Mouse (Mus musculus) testis, adult 2 months (tissue): ENCODE data around the gene Olfr1204. TPM values are rescaled to one million over a fixed set of nuclear protein-coding genes. Genes with fewer than 3 reads are reported as not detected.

Experiments used
- H3K27ac ChIP-seq: fragments of 200-500 bp; 2 replicates; pipeline ENCODE4 v1.5.1; 2012; ENCODE audit warnings: low read depth, low read length; ENCODE audit not compliant: control insufficient read depth, insufficient read depth
- H3K27me3 ChIP-seq: fragments of 200-500 bp; 2 replicates; pipeline ENCODE4 v1.6.1; 2012; ENCODE audit warnings: mild to moderate bottlenecking, low read length, moderate library complexity; ENCODE audit not compliant: control insufficient read depth, insufficient read depth
- H3K36me3 ChIP-seq: fragments of 200-500 bp; 2 replicates; pipeline ENCODE4 v1.6.1; 2012; ENCODE audit warnings: mild to moderate bottlenecking, low read length; ENCODE audit not compliant: control insufficient read depth, insufficient read depth
- H3K4me1 ChIP-seq: fragments of 200-500 bp; 2 replicates; pipeline ENCODE4 v1.6.1; 2012; ENCODE audit warnings: low read length; ENCODE audit not compliant: control insufficient read depth, insufficient read depth
- H3K4me3 ChIP-seq: fragments of 200-500 bp; 2 replicates; pipeline ENCODE4 v1.5.1; 2012; ENCODE audit warnings: low read depth, mild to moderate bottlenecking, low read length, moderate library complexity, mixed read lengths; ENCODE audit not compliant: control insufficient read depth
- CTCF ChIP-seq: fragments of 200-500 bp; IDR thresholded peaks from 2 replicates; pipeline ENCODE4 v1.5.1; 2012; ENCODE audit warnings: low read depth, mild to moderate bottlenecking, inconsistent platforms, low read length, moderate library complexity; ENCODE audit not compliant: control insufficient read depth, insufficient read depth, insufficient replicate concordance
- POLR2A ChIP-seq: fragments of 200-500 bp; IDR thresholded peaks from 2 replicates; pipeline ENCODE4 v1.6.1; 2012; ENCODE audit warnings: low read depth, mild to moderate bottlenecking, inconsistent platforms, low read length, moderate library complexity; ENCODE audit not compliant: control insufficient read depth
- polyA plus RNA-seq: library from polyadenylated mRNA; depleted of rRNA; stranded (reverse); fragments of >200 nt; gene quantifications from 2 replicates; pipeline ENCODE4 v1.2.3, GENCODE M21; 2012; rRNA removed

Olfr1204 gene
- polyA plus RNA-seq, result not detected in 2 replicates

DNA sequence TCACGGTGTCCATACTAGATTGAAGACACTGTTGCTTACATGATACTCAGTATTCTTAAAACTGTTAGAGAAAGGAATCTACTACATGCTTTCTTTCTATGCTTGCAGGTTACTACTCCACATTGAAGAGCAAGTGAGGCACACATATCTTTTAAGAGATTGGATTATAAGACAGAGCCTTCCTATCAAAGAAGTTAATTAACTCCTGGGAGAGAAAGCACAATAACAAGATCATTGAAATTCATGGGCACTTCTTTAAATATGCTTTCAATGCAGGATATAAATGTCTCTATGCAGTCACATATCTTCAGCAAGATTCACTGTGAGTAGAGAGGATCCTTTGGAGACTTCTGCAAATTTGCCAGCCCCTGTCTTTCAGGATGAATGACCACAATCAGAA lies at the start of gene Olfr1204:
Gene Olfr1204 (plus strand): TSS at position 301 of the 400 bp plus-strand sequence.
- Histone ChIP-seq H3K4me1 (no peaks in the 10 kb centered on the region), H3K27me3 (no peaks in the 10 kb centered on the region), H3K27ac (no peak within 1 kb of the TSS), H3K36me3 (no peaks in the 10 kb centered on the region), H3K4me3 (no peak within 1 kb of the TSS)
- TF ChIP-seq CTCF (no peak), POLR2A (no peak)

DNA sequence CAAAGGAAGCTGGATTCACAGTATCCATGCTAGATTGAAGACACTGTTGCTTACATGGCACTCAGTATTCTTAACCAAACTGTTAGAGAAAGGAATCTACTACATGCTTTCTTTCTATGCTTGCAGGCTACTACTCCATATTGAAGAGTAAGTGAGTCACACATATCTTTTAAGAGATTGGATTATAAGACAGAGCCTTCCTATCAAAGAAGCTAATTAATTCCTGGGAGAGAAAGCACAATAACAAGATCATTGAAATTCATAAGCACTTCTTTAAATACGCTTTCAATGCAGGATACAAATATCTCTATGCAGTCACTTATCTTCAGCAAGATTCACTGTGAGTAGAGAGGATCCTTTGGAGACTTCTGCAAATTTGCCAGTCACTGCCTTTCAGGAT lies 34.9 kb upstream of the Olfr1204 start, which contains the start of gene Olfr1202:
Gene Olfr1202 (plus strand): TSS at position 301 of the 400 bp plus-strand sequence.
- no peaks in the 10 kb centered on the region for H3K4me1 ChIP-seq

DNA sequence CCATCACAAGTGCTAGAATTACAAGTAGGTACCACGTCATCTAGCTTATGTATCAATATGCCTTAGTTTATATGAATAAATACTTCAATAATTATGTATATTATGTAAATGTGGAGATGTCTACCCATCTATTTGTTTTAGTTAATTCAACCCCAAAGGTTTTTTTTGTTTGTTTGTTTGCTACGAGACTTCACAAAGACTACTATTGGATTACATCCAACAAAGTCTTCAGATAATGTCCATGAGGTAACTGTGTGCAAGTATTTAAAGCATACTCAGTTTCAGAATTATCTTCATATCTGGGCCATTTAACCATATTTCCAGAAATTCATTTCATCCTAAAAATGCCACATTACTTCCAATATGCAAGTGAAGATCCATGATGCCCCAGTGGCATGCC lies 19.7 kb upstream of the Olfr1204 start, which contains the start of gene Olfr1205:
Gene Olfr1205 (plus strand): TSS at position 301 of the 400 bp plus-strand sequence.
- TF ChIP-seq POLR2A (no peak), CTCF (no peak)
- H3K27ac ChIP-seq, result no peak within 1 kb of the TSS
- H3K4me1 ChIP-seq, result no peaks in the 10 kb centered on the region
- H3K36me3 ChIP-seq, result no peaks in the 10 kb centered on the region
- no peak within 1 kb of the TSS for H3K4me3 ChIP-seq
- no peaks in the 10 kb centered on the region for H3K27me3 ChIP-seq

More for the DNA sequence above, 34.9 kb upstream of the Olfr1204 start, which contains the start of gene Olfr1202:
- Histone ChIP-seq H3K36me3 (no peaks in the 10 kb centered on the region), H3K27ac (no peak within 1 kb of the TSS), H3K4me3 (no peak within 1 kb of the TSS), H3K27me3 (no peaks in the 10 kb centered on the region)
- TF ChIP-seq CTCF, result no peak
- no peak for TF ChIP-seq POLR2A

DNA sequence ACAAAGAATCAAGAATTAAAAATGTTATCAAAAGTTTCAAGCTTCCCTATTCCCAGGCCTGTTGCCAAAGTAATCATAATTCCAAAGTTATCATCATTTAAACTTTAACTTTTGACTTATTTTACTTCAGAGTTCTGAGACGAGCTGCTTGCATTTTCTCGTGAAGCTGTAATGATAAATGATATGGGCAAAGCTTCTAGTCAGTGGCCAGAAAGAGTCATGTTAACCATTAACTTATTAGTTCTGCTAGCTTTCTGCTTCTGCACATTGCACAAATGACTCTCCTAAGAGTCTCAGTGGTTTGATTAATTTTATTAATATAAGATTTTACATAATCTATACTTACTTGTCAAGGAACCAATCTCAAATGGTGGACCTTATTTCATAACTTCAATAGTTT lies 10.6 kb upstream of the Olfr1204 start:
- Histone ChIP-seq H3K27ac (no peak overlapping the region), H3K4me1 (no peaks in the 10 kb centered on the region), H3K4me3 (no peak overlapping the region), H3K36me3 (no peaks in the 10 kb centered on the region), H3K27me3 (no peaks in the 10 kb centered on the region)
- TF ChIP-seq POLR2A (no peak), CTCF (no peak)

DNA sequence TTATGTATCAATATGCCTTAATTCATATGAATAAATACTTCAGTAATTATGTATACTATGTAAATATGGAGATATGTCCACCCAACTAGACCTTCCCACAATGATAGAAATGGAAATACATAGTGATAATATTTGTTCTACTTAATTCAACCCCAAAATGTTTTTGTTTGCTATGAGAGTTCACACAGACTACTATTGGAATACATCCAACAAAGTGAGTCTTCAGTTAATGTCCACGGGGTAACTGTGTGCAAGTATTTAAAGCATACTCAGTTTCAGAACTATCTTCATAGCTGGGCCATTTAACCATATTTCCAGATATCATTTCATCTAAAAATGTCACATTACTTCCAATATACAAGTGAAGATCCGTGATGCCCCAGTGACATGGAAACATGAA lies 13.8 kb downstream of the Olfr1204 start, which contains the start of gene Olfr1206:
Gene Olfr1206 (plus strand): TSS at position 301 of the 400 bp plus-strand sequence.
- TF ChIP-seq POLR2A (no peak), CTCF (no peak)
- Histone ChIP-seq H3K27ac (no peak within 1 kb of the TSS), H3K36me3 (no peaks in the 10 kb centered on the region), H3K27me3 (no peaks in the 10 kb centered on the region), H3K4me1 (no peaks in the 10 kb centered on the region), H3K4me3 (no peak within 1 kb of the TSS)

DNA sequence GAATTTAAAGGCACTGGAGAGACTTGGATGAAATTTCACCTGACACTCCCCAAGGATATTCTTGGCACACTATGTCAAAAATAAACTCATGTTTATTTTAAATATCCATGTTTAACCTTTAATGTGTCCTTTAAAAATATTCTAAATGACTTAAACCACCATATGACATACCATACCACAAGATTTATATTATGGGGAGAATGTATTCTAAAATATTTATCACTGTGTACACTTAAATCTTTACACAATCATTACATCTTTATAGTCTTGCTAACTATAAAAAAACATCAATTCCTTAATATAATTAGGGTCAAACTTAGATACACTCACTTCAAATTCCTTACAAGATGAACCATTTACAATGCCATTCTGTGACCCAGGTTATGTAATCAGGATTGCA lies 53.1 kb downstream of the Olfr1204 start, which contains the start of gene Olfr1208:
Gene Olfr1208 (minus strand): TSS at position 101 of the 400 bp plus-strand sequence.
- H3K4me1 ChIP-seq, result no peaks in the 10 kb centered on the region
- no peak within 1 kb of the TSS for H3K4me3 ChIP-seq
- TF ChIP-seq CTCF, result no peak
- no peak for TF ChIP-seq POLR2A
- H3K36me3 ChIP-seq, result no peaks in the 10 kb centered on the region
- H3K27ac ChIP-seq, result no peak within 1 kb of the TSS
- H3K27me3 ChIP-seq, result no peaks in the 10 kb centered on the region

Other genes with a start within 250 kb of the Olfr1204 start
- not detected in 2 replicates for gene Olfr1191-ps1, start 208.8 kb upstream of the Olfr1204 start, polyA plus RNA-seq
- gene Olfr1192-ps1, start 200.8 kb upstream of the Olfr1204 start, polyA plus RNA-seq, result 0.06 TPM in 1 of 2 replicates, not detected in the other
- not detected in 2 replicates for gene Olfr1193, start 173.7 kb upstream of the Olfr1204 start, polyA plus RNA-seq
- gene Olfr1195, start 160.1 kb upstream of the Olfr1204 start, polyA plus RNA-seq, result not detected in 2 replicates
- gene Olfr1196, start 144.7 kb upstream of the Olfr1204 start, polyA plus RNA-seq, result not detected in 2 replicates
- gene Olfr1197, start 116.9 kb upstream of the Olfr1204 start, polyA plus RNA-seq, result not detected in 2 replicates
- not detected in 2 replicates for gene Olfr1198, start 97.9 kb upstream of the Olfr1204 start, polyA plus RNA-seq
- gene Olfr1199, start 88.8 kb upstream of the Olfr1204 start, polyA plus RNA-seq, result not detected in 2 replicates
- gene Olfr1200, start 78.8 kb upstream of the Olfr1204 start, polyA plus RNA-seq, result not detected in 2 replicates
- not detected in 2 replicates for gene Olfr1201, start 56.3 kb upstream of the Olfr1204 start, polyA plus RNA-seq
- gene Olfr1202, start 34.8 kb upstream of the Olfr1204 start, polyA plus RNA-seq, result not detected in 2 replicates
- not detected in 2 replicates for gene Olfr1205, start 19.6 kb upstream of the Olfr1204 start, polyA plus RNA-seq
- gene Olfr1206, start 13.9 kb downstream of the Olfr1204 start, polyA plus RNA-seq, result not detected in 2 replicates
- not detected in 2 replicates for gene Olfr1208, start 53.0 kb downstream of the Olfr1204 start, polyA plus RNA-seq
- not detected in 2 replicates for gene Olfr1209, start 65.9 kb downstream of the Olfr1204 start, polyA plus RNA-seq
- gene Olfr1211, start 88.8 kb downstream of the Olfr1204 start, polyA plus RNA-seq, result not detected in 2 replicates
- gene Olfr1212, start 104.7 kb downstream of the Olfr1204 start, polyA plus RNA-seq, result not detected in 2 replicates
- not detected in 2 replicates for gene Gm13762, start 131.0 kb downstream of the Olfr1204 start, polyA plus RNA-seq
- not detected in 2 replicates for gene Olfr1214, start 143.4 kb downstream of the Olfr1204 start, polyA plus RNA-seq
- gene Olfr1215, start 157.7 kb downstream of the Olfr1204 start, polyA plus RNA-seq, result not detected in 2 replicates
- gene Olfr1216, start 169.0 kb downstream of the Olfr1204 start, polyA plus RNA-seq, result not detected in 2 replicates
- gene Olfr1217, start 182.8 kb downstream of the Olfr1204 start, polyA plus RNA-seq, result not detected in 2 replicates
- gene Olfr1218, start 211.9 kb downstream of the Olfr1204 start, polyA plus RNA-seq, result not detected in 2 replicates
- gene Olfr1219, start 234.2 kb downstream of the Olfr1204 start, polyA plus RNA-seq, result not detected in 2 replicates